Mouse (Mus musculus): Measurements from ENCODE around the gene Pik3ip1.

DNA sequence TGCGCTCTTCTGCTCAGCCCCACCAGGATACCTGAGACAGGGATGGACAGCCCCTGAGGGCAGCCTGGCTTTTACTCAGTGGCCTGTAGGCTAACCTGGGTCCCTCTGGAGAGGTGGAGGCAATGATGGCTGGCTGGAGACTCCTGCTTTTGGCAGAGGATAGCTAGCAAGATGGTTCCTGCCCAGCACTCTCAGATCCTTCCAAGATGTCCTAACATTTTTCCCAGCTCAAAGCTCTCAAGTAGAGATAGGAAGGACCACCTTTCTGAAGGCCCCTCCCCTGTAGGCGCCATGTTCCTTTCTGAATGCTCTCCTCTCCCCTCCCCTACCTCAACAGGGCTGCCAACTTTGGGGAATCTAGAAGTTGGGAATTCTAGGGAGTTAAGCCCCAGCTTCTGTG, 35.6 kb upstream of the Pik3ip1 start:
- TF ChIP-seq POLR2A (IDR thresholded peaks at IDR 0.05; ENCODE audit: borderline replicate concordance, extremely low read depth, insufficient read depth, insufficient read length, poor library complexity, severe bottlenecking) (no peak), CTCF (IDR thresholded peaks at IDR 0.05; ENCODE audit: borderline replicate concordance, extremely low read depth, insufficient read depth, insufficient read length) (no peak)
